Mouse (Mus musculus): ENCODE data around the gene Cracr2b.

DNA sequence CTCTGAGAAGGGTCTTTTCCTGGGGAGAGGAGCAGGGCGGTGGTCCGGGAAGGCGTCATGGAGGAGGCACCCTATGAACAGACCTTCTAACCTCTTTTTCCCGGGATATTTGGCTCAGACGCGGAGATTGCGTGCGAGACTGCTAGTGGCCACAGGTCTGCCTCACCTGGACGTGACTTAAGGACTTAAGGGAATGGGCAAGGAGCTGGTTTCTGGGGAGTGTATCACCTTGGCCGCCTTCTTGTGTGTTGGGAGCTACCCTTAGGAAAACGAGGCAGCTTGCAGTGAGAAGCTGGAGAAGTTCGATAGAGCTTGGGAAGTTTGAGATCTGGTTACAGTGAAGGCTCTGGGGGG, 14.9 kb downstream of the Cracr2b start:
- no peak for TF ChIP-seq MAX (IDR thresholded peaks at IDR 0.05)
- no peak for TF ChIP-seq CTCF (IDR thresholded peaks at IDR 0.05; ENCODE audit: control insufficient read depth, insufficient read depth, insufficient read length)
- no peak for TF ChIP-seq MYOD1 (IDR thresholded peaks at IDR 0.05; ENCODE audit: control insufficient read depth, insufficient read length, low read depth)
- no peak for TF ChIP-seq CEBPB (IDR thresholded peaks at IDR 0.05; ENCODE audit: low read depth)
- TF ChIP-seq FOSL1 (IDR thresholded peaks at IDR 0.05; ENCODE audit: insufficient read depth, low read length, poor library complexity, severe bottlenecking): no peak

All from C2C12 (cell line).